Mouse (Mus musculus) cerebellum, adult 11 months (tissue): ENCODE data around the gene Mib2.
"Not testable (repeated sequence)": the region's sequence is repeated elsewhere in the genome, so short reads cannot be mapped to it uniquely, and the experiment has no call there.

Experiments used
- DNase-seq: peaks from one replicate; pipeline ENCODE4 v3.0.0; 2022

The Mib2 gene

DNA sequence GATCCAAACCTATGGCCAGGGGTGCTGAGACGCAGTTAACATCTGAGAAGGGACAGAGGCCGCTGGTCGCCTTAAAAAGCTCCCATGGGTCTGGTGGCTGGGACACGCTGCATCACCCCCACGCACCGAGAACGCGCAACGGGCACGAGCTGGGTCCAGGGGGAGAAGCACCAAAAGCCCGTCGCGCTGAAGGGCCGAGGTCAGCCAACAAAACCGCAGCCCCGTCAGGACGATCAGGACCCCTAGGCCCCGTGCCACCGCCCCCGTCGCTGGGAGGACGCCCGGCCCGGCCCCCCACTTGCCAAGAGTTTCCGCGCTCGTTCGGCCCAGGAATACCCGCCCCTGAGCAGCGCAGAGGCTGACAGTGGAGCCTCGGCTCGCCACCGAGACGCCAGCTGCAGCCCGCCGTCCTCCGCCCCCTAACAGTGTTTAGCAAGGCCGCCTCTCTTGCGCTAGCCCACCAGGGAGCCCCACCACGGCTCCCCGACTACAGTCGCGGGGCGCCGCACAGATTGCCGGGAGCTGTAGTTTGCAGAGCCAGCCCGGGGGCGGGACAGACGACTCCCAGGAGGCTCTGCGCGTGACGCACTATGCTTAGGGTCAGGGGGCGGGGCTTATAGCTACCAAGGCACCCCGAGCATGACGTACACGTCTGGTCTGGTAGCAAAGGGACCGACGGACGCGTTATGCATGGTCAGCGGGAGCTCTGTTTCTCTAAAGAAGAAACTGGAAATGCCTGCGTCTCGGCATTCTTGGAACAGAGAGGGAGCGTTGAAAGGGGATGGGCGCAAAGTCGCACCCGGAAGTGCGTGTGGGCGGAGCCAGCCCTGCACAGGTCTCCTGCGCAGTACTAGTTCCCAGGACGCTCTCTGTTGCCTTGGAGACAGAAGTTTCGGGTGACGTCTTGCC lies at the start of gene Mib2:
TSS of gene Mib2 (minus strand) at position 510 of the 909 bp plus-strand sequence.
- DNase-seq, result peak; percentile 98

DNA sequence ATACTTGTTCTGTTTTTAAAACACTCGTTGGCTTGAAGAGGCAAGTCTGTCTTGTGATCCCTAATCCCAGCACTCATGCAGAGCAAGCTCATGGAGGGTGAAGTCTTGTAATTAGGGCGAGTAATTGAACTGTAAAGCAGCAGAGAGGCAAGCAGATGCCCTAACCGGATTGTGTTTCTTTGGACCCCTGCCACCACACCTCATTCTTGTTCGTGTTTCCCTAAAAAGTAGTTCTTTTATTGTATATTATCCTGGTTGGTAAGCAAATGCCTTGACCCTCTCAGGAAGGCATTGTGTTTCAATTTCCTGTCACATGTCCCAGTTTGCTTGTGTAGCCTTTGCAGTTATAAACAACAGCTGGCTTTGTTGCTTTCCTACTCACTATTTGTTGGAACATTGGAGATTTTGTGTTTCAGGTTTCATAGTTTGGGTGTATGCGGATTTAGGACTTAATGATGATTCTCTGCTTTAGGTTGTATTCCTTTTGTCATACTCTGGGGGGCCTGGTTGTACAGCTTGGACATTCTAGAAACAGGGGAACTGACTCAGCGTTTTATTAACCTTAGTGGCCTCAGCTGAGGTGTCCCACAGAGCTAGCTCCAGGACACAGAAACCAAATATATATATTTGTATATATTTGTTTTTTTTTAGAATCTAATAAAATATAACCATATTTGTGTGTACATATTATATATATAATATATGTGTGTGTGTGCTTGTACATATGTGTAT lies 41.7 kb upstream of the Mib2 start:
- DNase-seq, result peak; percentile 62

DNA sequence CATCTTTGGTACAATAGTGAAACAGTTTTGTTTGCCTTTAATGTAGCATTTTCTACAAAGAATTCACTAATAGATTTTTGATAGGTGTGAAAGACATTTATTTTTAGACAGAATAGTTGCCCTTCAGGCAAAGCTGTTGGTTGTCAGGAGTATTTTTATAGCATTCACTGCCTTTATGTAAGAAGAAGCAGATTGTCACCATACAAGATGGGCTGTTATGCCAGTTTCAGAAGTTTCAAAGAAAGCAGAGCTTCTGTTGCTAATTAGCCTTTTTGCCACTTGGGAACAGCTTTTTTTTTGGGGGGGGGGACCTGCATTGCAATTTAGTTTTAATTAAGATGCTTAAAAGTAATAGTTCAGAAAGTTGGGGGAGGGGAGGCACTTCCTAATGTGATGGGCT lies 40.0 kb upstream of the Mib2 start:
- DNase-seq, result no peak

DNA sequence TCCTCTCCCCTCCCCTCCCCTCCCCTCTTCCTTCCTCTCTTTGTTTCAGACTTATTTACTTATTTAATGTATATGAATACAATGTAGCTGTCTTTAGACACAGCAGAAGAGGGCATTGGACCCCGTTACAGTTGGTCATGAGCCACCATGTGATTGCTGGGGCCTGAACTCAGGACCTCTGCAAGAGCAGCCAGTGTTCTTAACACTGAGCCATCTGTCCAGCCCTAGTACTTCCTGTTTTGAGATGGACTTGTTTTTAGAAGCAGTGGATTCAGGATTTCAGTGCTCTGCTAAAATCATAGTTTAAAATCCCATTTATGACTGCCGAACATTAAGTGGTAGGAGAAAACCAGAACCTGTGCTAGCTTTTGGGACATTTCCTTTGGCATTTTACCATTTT lies 39.6 kb upstream of the Mib2 start:
- DNase-seq, result no peak

DNA sequence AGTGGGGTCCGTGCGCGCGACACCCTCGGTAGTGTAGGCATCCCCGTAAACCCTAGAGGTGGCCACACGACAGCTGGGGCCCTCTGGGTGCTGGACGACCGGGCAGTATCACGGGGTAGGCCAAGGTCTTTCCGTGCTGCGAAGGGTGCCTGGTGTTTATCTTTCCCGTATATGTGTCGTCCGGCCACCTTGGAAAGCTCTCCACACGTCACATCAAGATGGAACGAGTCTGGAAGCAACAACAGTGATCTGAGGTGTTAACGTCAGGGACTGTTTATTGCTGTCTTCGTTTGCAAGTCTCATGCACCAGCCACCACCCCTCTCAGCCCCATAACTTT lies 36.6 kb upstream of the Mib2 start:
- DNase-seq, result no peak

DNA sequence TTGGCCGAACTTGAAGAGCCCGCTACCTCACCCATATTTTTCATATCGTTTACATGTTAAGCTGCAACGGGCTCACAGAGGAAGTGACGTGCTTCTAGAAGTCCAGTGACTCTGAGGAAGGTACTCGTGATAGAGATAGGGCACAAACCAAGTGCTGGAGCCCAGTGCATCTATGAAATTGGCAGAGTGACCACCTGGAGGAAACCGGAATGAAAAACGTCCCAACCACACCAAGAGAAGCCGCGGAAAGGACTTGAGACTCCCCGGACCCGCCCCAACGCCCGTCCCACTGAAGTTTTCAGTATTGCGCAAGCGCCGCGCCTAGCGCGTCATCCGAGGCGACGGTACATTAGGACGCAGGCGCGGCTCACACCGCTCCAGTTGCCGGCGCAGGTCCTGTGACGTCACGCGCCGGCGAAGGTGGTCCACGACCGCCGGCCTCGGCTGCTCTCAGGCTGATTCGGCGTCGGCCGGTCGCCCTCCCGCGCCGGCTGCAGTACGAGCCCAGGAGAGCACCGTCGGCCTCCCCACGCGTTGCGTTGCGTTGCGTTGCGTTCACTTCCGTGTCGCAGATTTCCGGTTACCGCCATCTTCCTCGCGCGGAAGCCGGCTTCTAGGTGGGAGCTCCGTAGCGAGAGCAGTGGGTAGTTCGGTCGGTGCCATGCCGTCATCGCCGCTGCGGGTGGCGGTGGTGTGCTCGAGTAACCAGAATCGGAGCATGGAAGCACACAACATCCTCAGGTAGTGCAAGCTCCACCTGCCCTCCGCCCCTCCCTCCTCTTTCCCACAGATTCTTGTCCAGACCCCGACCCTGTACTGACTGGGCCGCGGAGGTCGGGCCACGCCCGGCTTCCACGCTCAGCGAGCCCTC lies 36.0 kb upstream of the Mib2 start, which contains the start of gene Ssu72:
TSS of gene Ssu72 (plus strand) at position 80 of the 871 bp plus-strand sequence.
- DNase-seq, result peak; percentile 92

DNA sequence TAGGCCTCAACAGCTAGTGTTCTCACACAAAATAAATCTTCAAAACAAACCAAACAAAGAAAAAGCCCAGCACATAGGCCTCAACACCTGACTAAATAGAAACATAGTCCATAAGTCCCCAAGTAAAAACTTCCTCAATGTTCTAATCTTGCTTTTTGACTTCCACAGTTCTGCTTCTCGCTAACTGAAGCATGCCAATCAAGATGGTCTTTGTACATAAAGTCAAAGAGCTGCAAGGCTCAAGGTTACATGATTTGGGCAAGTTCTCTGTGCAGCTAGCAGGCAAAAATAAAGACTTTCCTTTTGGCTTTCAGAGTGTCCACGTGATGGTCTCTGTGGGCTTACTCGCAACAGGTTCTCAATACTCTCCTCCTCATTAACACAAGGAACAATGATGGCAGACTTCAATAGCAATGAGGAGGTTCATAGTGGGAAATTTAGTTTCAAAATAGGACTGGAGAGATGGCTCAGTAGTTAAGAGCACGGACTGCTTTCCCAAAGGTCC lies 34.5 kb upstream of the Mib2 start:
- no peak for DNase-seq

DNA sequence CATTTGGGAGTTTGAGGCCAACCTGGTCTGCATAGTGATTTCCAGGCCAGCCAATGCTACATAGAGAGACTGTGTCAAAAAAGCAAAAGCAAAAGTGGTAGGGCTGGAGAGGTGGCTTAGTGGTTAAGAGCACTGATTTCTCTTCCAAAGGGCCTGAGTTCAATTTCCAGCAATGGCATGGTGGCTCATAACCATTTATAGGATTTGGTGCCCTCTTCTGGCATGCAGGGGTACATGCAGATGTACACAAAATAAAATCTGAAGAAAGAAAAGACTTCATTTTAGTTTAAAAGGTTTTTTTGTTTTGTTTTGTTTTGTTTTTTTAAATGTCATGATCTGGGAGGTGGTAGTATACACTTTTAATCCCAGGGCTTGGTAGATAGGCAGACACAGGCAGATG lies 31.4 kb upstream of the Mib2 start:
- no peak for DNase-seq

DNA sequence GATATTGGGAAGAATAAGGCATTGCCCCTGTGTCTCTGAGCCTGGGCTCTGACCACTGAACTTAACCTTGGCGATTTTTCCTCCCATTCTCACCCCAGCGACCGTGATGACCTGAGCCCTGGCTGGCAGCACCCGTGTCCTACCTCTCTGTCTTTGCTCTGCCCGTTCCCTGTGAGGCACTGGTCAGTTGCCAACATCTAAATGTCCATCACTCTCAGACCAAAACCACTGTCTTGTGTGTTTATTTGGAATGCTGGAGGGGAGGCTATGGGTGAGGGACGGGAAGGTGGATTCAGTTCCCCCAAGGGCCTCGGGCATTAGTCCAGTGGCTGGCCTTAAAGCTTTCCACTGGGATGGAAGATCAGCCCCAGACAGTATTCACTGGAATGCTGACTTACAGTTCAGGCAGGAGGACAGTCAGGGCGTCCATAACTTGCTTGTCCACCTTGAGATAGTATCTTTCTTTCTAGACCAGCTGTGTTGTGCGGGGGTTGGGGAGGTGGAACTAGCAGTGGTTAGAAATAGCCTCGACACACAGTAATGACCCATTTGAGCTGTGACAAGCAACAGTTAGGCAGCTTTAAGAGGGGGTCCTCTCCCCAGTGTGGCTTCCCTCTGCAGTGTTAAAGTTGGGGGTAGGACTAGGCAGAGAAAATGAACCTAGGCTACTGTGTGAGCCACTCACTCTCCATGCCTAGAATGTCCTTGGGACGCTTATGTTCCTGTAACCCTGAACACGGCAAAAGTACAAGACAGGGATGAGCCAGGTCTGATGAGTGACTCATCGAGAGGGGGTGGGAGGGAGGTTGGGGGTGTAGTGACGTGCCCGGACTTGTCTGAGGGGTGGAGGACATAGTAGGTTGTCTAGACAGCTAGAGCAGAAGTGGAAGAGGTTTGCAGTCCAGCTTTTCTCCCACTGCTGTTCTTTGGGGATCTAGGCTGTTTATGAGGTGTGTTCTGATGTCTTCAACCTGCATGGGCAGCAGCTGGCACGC lies 27.6 kb upstream of the Mib2 start:
- DNase-seq, result peak; percentile 44

DNA sequence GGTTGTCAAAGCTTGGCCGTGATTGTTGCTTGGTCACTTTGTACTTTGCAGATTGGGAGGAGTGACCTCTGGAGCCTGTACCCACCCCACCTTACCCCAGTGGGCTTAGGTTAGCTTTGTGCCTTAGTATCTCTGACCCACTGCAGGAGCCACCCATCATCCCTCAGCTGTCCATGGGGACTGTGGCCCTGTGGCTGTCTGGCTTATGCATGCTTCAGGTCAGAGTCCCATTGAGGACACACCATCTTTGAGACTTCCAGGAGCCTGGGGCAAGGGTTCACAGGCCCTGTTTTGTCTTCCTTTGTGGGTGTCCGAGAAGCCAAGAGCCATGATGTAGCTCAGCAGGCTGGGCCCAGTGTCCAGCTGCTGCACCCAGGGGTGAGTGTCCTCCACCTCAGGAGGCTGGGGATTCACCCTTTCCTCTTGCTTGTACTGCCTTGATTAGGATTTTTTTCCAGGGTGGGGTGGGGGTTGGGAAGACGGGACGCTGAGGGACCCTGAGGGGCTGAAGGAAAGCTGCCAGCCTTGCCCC lies 26.6 kb upstream of the Mib2 start:
- DNase-seq, result no peak

DNA sequence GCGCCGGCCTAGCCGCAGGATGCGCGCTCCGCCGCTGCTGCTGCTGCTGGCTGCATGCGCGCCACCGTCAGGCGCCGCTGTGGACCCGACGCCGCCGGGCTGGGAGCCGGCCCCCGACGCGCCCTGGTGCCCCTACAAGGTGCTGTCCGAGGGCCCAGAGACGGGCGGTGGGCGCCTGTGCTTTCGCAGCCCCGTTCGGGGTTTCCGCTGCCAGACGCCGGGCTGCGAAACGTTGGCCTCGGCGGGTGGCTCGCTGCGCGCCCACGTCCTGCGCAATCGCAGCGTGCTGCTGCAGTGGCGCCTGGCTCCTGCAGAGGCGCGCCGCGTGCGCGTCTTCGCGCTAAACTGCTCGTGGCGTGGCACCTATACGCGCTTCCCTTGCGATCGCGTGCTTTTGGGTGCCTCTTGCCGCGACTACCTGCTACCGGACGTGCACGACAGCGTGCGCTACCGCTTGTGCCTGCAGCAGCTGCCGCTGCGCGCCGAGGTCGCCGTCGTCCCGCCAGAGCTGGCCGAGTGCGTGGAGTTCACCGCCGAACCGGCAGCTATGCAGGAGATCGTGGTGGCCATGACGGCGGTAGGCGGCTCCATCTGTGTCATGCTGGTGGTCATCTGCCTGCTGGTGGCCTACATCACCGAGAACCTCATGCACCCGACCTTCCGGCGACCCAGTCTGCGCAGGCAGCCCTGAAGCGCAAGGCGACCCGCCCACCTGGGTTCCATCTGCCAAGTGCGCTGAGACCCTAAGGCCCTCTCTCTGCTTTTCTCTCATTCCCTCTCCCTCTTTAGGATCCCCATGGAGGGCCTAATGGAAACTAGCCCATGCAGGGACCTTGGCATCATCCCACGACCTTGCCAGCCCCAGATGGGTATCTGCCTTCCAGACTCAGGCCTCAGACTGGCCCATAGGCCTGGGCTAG lies 25.7 kb upstream of the Mib2 start:
- DNase-seq, result peak; percentile 74

DNA sequence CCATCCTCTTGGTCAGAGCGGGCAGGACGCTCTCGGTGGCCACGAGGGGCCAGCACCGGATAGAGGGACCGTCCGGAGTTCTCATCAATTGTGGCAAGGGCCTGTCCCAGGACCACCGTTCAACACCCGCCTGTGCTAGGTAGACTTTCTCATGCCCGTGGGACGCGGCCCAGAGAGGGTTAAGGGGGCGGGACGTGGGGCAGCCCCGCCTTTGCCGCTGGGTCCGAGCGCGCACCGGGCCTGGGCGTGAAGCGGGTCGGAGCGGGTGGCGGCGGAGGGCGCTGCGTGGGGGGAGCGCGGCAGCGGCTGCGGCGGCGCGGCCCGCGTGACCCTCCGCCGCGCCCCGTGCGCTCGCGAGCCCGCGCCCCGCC lies 25.1 kb upstream of the Mib2 start, which contains the start of gene Fndc10:
TSS of gene Fndc10 (plus strand) at position 232 of the 371 bp plus-strand sequence.
- peak; percentile 87 for DNase-seq

DNA sequence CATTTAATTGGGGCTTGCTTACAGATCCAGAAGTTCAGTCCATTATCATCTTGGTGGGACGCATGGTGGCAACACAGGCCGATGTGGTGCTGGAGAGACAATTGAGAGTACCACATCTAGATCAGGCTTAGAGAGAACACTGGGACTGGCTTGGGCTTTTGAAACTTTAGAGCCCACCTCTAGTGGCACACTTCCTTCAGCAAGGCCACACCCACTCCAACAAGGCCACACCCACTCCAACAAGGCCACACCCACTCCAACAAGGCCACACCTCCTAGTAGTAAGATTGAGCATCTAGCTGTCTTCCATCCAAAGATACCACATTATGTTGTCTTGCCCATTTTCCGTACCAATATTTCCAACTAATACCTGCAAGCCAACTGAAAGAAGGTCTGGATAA lies 23.4 kb upstream of the Mib2 start:
- DNase-seq, result no peak

DNA sequence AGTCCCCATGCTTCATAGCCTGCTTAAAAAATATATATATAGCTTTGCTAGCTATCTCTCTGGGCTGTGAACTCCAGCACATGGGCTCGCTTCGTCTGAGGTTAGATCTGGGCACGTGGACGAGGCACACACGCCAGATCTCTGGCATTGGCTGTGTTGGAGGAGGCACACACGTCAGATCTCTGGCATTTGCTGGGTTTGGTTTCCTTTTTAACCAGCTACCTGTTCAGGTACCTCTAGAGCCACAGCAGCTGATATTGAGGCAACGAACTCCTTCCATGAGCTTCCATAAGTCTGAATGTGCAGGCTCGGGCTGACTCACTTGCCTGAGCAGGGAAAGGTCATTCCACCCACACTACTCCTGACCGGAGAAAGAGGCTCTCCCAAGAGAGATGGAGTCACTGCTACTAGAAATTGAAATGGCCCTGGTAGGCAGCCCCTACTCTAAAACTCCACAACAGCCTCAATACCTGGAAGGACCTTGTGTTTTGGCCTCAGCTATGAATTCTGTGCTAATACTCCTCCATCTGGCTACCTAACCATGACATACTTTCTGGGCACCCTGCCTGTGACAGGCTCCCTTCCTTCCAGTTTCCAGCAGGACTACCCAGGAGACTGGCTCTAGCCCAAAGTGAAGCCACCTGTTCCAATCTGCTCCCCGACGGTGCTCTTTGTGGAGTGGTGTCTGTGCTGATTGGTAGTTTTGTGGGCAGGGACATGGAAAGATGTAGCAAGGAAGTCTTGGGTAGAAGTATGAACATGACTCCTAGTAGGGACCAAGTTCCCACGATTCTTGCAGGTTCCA lies 21.8 kb upstream of the Mib2 start:
- peak; percentile 97 for DNase-seq

DNA sequence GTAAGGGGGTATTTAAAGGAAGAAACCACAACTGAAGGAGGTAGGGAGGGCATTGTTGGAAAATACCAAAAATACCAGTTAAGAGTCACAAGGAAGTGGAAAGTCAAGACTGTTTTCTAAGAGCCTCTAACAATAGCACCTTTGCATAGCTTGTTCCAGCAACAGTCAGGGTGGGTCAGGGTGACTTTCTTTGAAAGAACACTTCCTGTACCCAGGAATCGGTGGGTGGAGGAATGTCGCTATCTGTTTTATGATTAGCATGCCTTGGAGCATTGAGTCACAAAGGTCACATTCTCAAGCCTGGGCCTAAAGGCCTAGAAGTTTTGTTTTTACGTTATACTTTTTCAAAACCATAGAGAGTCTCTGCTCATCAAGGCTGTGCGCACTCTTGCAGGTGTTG lies 18.8 kb upstream of the Mib2 start:
- not testable (repeated sequence) for DNase-seq

DNA sequence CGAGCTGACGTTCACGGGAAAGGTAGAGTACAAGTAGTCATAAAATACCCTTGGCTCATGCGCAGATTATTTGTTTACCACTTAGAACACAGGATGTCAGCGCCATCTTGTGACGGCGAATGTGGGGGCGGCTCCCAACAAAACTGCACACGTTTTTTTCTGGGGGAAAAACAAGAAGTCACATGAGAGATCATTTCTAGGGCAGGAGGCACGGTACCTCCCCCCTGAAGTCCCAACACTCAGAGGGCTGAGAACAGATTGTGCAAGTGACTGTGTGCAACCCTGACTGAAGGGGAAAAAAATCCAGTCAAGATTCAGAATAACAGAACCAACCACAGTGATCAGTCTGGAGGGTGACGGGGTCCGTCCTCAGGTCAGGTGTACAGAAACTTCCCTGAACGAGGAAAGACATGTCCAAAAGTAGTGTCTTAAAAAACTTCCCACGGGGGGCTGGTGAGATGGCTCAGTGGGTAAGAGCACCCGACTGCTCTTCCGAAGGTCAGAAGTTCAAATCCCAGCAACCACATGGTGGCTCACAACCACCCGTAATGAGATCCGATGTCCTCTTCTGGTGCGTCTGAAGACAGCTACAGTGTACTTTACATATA lies 14.8 kb upstream of the Mib2 start:
- DNase-seq, result not testable (repeated sequence)

DNA sequence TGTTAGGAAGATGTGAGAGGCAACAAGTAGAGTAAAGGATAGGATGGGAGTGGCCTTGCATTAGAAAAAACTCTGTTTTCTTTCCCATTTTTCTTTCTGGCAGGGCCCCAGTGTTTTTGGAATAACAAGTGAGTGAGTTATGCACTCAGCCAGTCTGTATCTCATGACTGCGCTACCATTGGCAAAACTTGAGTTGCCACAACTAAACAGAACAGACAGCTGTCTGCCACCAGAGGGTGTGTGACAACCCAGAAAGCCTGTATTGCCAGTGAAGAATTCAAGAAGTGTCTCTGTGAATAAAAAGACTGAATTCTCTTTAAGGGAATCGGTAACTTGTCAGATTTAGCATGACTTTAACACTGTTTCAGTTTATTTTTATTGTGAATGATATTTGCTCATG lies 7.0 kb upstream of the Mib2 start:
- no peak for DNase-seq

DNA sequence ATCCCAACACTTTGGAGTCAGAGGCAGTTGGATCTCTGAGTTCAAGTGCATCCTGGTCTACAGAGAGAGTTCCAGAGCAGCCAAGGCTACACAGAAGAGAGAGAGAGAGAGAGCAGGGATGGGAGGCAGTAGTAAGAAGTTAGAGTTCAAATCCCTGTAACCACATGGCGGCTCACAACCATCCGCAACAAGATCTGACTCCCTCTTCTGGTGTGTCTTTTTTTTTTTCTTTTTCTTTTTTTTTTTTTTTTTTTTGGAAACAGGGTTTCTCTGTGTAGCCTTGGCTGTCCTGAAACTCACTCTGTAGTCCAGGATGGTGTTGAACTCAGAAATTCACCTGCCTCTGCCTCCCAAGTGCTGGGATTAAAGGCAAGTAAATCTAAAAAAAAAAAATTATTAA lies 3.1 kb upstream of the Mib2 start:
- DNase-seq, result no peak

DNA sequence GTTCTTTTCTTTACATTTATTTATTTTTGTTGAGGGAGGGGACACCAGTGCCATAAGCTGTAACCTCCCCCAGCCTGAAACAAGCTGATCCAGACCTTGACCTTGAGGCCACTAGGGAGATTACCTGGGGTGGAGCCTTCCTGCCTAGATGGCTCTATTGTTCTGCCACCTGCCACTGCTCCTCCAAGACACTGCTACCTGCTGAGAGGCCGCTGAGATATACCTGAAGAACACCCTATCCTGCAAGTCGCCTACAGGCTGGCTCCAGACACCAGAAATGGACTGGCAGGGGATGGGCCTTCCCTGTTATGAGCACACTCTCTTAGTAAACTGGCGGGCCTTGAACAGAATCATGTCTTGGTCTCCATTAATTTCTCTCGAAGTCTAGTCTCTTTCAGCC lies 1.2 kb upstream of the Mib2 start:
- not testable (repeated sequence) for DNase-seq
